Mouse (Mus musculus) midbrain, embryonic 12.5 days (tissue): Measurements from ENCODE around the gene Lat. TPM values are rescaled to one million over a fixed set of nuclear protein-coding genes. Genes with fewer than 3 reads are reported as not detected.
"Not testable (repeated sequence)": the region's sequence is repeated elsewhere in the genome, so short reads cannot be mapped to it uniquely, and the experiment has no call there.

ENCODE experiments used
- ATAC-seq: fragments of 200-750 bp; cut with Nextera tagmentation; 2 replicates; pipeline ENCODE4 v1.8.0; 2017; ENCODE audit warnings: low read depth, moderate TSS enrichment, moderate library complexity; ENCODE audit not compliant: low FRiP score
- H3K27ac ChIP-seq: fragments of 300-500 bp; sonication (generic); replicated peaks from 2 replicates; pipeline ENCODE4 v1.5.1; 2016; ENCODE audit warnings: mild to moderate bottlenecking
- H3K27me3 ChIP-seq: fragments of 300-500 bp; sonication (generic); 2 replicates; pipeline ENCODE4 v1.6.1; 2016; ENCODE audit warnings: mild to moderate bottlenecking
- H3K36me3 ChIP-seq: fragments of 300-500 bp; sonication (generic); 2 replicates; pipeline ENCODE4 v1.6.1; 2016
- H3K4me1 ChIP-seq: fragments of 300-500 bp; sonication (generic); 2 replicates; pipeline ENCODE4 v1.6.1; 2016
- H3K4me2 ChIP-seq: fragments of 300-500 bp; sonication (generic); replicated peaks from 2 replicates; pipeline ENCODE4 v1.6.1; 2016; ENCODE audit warnings: mild to moderate bottlenecking, moderate library complexity
- H3K4me3 ChIP-seq: fragments of 300-500 bp; sonication (generic); 2 replicates; pipeline ENCODE4 v1.5.1; 2016; ENCODE audit warnings: mild to moderate bottlenecking
- H3K9ac ChIP-seq: fragments of 300-500 bp; sonication (generic); replicated peaks from 2 replicates; pipeline ENCODE4 v1.6.1; 2016; ENCODE audit warnings: mild to moderate bottlenecking, moderate library complexity
- H3K9me3 ChIP-seq: fragments of 300-500 bp; sonication (generic); 2 replicates; pipeline ENCODE4 v1.6.1; 2016; ENCODE audit warnings: mild to moderate bottlenecking
- WGBS: fragments of 180-500 bp; shearing (Covaris S2); methylation state at CpG from one replicate; pipeline ENCODE4 v1.1.7; 2016; 5-methylcytosine and 5-hydroxymethylcytosine counted together
- polyA plus RNA-seq: library from polyadenylated mRNA; unstranded; fragments of >200 nt; fragmentation: Nextera tagmentation; extraction: Ambion mirVana; gene quantifications from 2 replicates; pipeline ENCODE4 v1.2.1, GENCODE M21; 2016

Lat gene
- polyA plus RNA-seq: 1.4 and 2.6 TPM in 2 replicates

GRCm38 (mm10) chr7:126369393-126369792 lies at the start of gene Lat:
Gene Lat (minus strand): TSS chr7:126369570.
- WGBS: 84% methylated on average over 13 of the region's 13 CpGs
- H3K4me2 ChIP-seq: no peak within 1 kb of the TSS
- ATAC-seq: no peak
- no peak within 1 kb of the TSS for H3K4me3 ChIP-seq
- no peaks in the 10 kb centered on the region for H3K4me1 ChIP-seq
- no peaks in the 10 kb centered on the region for H3K9me3 ChIP-seq
- peaks cover 58% of the 10 kb centered on the region for H3K36me3 ChIP-seq
- H3K27ac ChIP-seq: no peak within 1 kb of the TSS
- no peaks in the 10 kb centered on the region for H3K27me3 ChIP-seq
- H3K9ac ChIP-seq: no peak within 1 kb of the TSS

GRCm38 (mm10) chr7:126418496-126418895 lies 49.1 kb upstream of the Lat start:
- no peak overlapping the region for H3K4me2 ChIP-seq
- H3K27me3 ChIP-seq: peaks cover 10% of the 10 kb centered on the region
- no peak overlapping the region for H3K9ac ChIP-seq
- H3K36me3 ChIP-seq: no peaks in the 10 kb centered on the region
- H3K4me1 ChIP-seq: peaks cover 11% of the 10 kb centered on the region
- H3K4me3 ChIP-seq: no peak overlapping the region
- 79% methylated on average over 3 of the region's 3 CpGs for WGBS
- no peak overlapping the region for H3K27ac ChIP-seq
- no peaks in the 10 kb centered on the region for H3K9me3 ChIP-seq
- ATAC-seq: no peak

GRCm38 (mm10) chr7:126417606-126418005 lies 48.2 kb upstream of the Lat start:
- Histone ChIP-seq H3K4me2 (no peak overlapping the region), H3K4me1 (peaks cover 11% of the 10 kb centered on the region), H3K4me3 (no peak overlapping the region), H3K27ac (no peak overlapping the region), H3K36me3 (no peaks in the 10 kb centered on the region), H3K9me3 (no peaks in the 10 kb centered on the region), H3K9ac (no peak overlapping the region), H3K27me3 (peaks cover 10% of the 10 kb centered on the region)
- no peak for ATAC-seq
- WGBS: 64% methylated on average over 4 of the region's 4 CpGs

- Histone ChIP-seq H3K9me3 (no peaks in the 10 kb centered on the region), H3K4me2 (no peak overlapping the region), H3K27ac (no peak overlapping the region), H3K9ac (no peak overlapping the region), H3K4me1 (peaks cover 11% of the 10 kb centered on the region), H3K36me3 (no peaks in the 10 kb centered on the region), H3K4me3 (no peak overlapping the region), H3K27me3 (peaks cover 10% of the 10 kb centered on the region)
- no peak for ATAC-seq
- WGBS: 2% methylated on average over 8 of the region's 8 CpGs
Measured at GRCm38 (mm10) chr7:126417045-126417444, 47.7 kb upstream of the Lat start.

- no peak overlapping the region for H3K4me3 ChIP-seq
- H3K27ac ChIP-seq: no peak overlapping the region
- no peak overlapping the region for H3K4me2 ChIP-seq
- ATAC-seq: no peak
- WGBS: 43% methylated on average over 2 of the region's 2 CpGs
- H3K4me1 ChIP-seq: peaks cover 11% of the 10 kb centered on the region
- H3K27me3 ChIP-seq: peaks cover 10% of the 10 kb centered on the region
- no peaks in the 10 kb centered on the region for H3K36me3 ChIP-seq
- no peak overlapping the region for H3K9ac ChIP-seq
- H3K9me3 ChIP-seq: no peaks in the 10 kb centered on the region
Measured at GRCm38 (mm10) chr7:126416615-126417014, 47.2 kb upstream of the Lat start.

- peaks cover 10% of the 10 kb centered on the region for H3K27me3 ChIP-seq
- no peaks in the 10 kb centered on the region for H3K9me3 ChIP-seq
- ATAC-seq: no peak
- H3K36me3 ChIP-seq: no peaks in the 10 kb centered on the region
- no peak within 1 kb of the TSS for H3K4me3 ChIP-seq
- H3K4me2 ChIP-seq: no peak within 1 kb of the TSS
- H3K9ac ChIP-seq: no peak within 1 kb of the TSS
- peaks cover 11% of the 10 kb centered on the region for H3K4me1 ChIP-seq
- no peak within 1 kb of the TSS for H3K27ac ChIP-seq
- 92% methylated on average over 6 of the region's 6 CpGs for WGBS
Measured at GRCm38 (mm10) chr7:126414725-126415124, 45.4 kb upstream of the Lat start, which contains the start of gene Cd19. Gene Cd19 (minus strand): TSS chr7:126414889.

- Histone ChIP-seq H3K4me2 (no peak overlapping the region), H3K9ac (no peak overlapping the region), H3K36me3 (no peaks in the 10 kb centered on the region), H3K4me3 (no peak overlapping the region), H3K27me3 (peaks cover 10% of the 10 kb centered on the region), H3K9me3 (no peaks in the 10 kb centered on the region), H3K27ac (no peak overlapping the region), H3K4me1 (no peaks in the 10 kb centered on the region)
- ATAC-seq: no peak
- 87% methylated on average over 4 of the region's 4 CpGs for WGBS
Measured at GRCm38 (mm10) chr7:126411061-126411460, 41.7 kb upstream of the Lat start.

GRCm38 (mm10) chr7:126408686-126409085 lies 39.3 kb upstream of the Lat start:
- no peaks in the 10 kb centered on the region for H3K9me3 ChIP-seq
- H3K9ac ChIP-seq: no peak overlapping the region
- H3K4me2 ChIP-seq: no peak overlapping the region
- no peaks in the 10 kb centered on the region for H3K27me3 ChIP-seq
- no peaks in the 10 kb centered on the region for H3K4me1 ChIP-seq
- 88% methylated on average over 2 of the region's 2 CpGs for WGBS
- no peaks in the 10 kb centered on the region for H3K36me3 ChIP-seq
- H3K4me3 ChIP-seq: no peak overlapping the region
- ATAC-seq: no peak
- H3K27ac ChIP-seq: no peak overlapping the region

- H3K9me3 ChIP-seq, H3K4me3 ChIP-seq, H3K9ac ChIP-seq, H3K27me3 ChIP-seq, H3K4me2 ChIP-seq, H3K27ac ChIP-seq, H3K4me1 ChIP-seq, H3K36me3 ChIP-seq, ATAC-seq: not testable (repeated sequence)
- 83% methylated on average over 8 of the region's 8 CpGs for WGBS
Measured at GRCm38 (mm10) chr7:126402518-126402917, 33.1 kb upstream of the Lat start.

GRCm38 (mm10) chr7:126399548-126399947 lies 30.2 kb upstream of the Lat start:
- no peak for ATAC-seq
- no peak overlapping the region for H3K4me2 ChIP-seq
- H3K36me3 ChIP-seq: no peaks in the 10 kb centered on the region
- H3K27me3 ChIP-seq: no peaks in the 10 kb centered on the region
- H3K4me3 ChIP-seq: no peak overlapping the region
- no peak overlapping the region for H3K9ac ChIP-seq
- peaks cover 9% of the 10 kb centered on the region for H3K4me1 ChIP-seq
- 11% methylated on average over 5 of the region's 5 CpGs for WGBS
- no peaks in the 10 kb centered on the region for H3K9me3 ChIP-seq
- H3K27ac ChIP-seq: no peak overlapping the region

GRCm38 (mm10) chr7:126397822-126398221 lies 28.5 kb upstream of the Lat start:
- Histone ChIP-seq H3K9ac (no peak overlapping the region), H3K36me3 (peaks cover 5% of the 10 kb centered on the region; the same call in 1 of the 2 replicates), H3K9me3 (no peaks in the 10 kb centered on the region), H3K27ac (no peak overlapping the region), H3K4me2 (no peak overlapping the region), H3K4me1 (peaks cover 9% of the 10 kb centered on the region), H3K4me3 (no peak overlapping the region), H3K27me3 (no peaks in the 10 kb centered on the region)
- 91% methylated on average over 4 of the region's 4 CpGs for WGBS
- no peak for ATAC-seq

GRCm38 (mm10) chr7:126397221-126397620 lies 27.9 kb upstream of the Lat start:
- Histone ChIP-seq H3K9ac (no peak overlapping the region), H3K4me2 (peak overlapping the region; percentile 34), H3K27me3 (no peaks in the 10 kb centered on the region), H3K4me1 (peaks cover 9% of the 10 kb centered on the region), H3K36me3 (peaks cover 5% of the 10 kb centered on the region; the same call in 1 of the 2 replicates), H3K4me3 (0 out of 2 replicates have a peak overlapping the region, but pooled peaks have one; percentile 88), H3K9me3 (no peaks in the 10 kb centered on the region), H3K27ac (no peak overlapping the region)
- no peak for ATAC-seq
- 61% methylated on average over 6 of the region's 6 CpGs for WGBS
